Mouse (Mus musculus) frontal cortex, postnatal 10 days (tissue): ENCODE data around the gene Zfp36l2.
A peak's percentile ranks its signal among the peaks of the same experiment; 100 is the strongest.

Experiments
- DNase-seq, 2 experiments: peaks; one replicate each; pipeline ENCODE4 v3.0.0; 2022; ENCODE audit warnings: low spot score in 2 of 2, mixed read lengths in 1 of 2

Gene Zfp36l2

GRCm38 (mm10) chr17:84152206-84152975 lies 35.4 kb downstream of the Zfp36l2 start:
- no peak for DNase-seq

- DNase-seq: no peak
These were observed 36.4 kb downstream of the Zfp36l2 start for GRCm38 (mm10) chr17:84151306-84151705.

- no peak for DNase-seq
These were observed 37.5 kb downstream of the Zfp36l2 start for GRCm38 (mm10) chr17:84150291-84150690.

GRCm38 (mm10) chr17:84149566-84149965 lies 38.2 kb downstream of the Zfp36l2 start:
- DNase-seq: no peak

- peak; percentile 48 to 61 for DNase-seq
These were observed 39.0 kb downstream of the Zfp36l2 start for GRCm38 (mm10) chr17:84148499-84149484.

- DNase-seq: no peak
These were observed 40.3 kb downstream of the Zfp36l2 start for GRCm38 (mm10) chr17:84147183-84148108.

- DNase-seq: no peak
These were observed 41.1 kb downstream of the Zfp36l2 start for GRCm38 (mm10) chr17:84146458-84147182.

GRCm38 (mm10) chr17:84145826-84146287 lies 41.9 kb downstream of the Zfp36l2 start:
- no peak for DNase-seq

GRCm38 (mm10) chr17:84144762-84145599 lies 42.8 kb downstream of the Zfp36l2 start:
- DNase-seq: no peak

GRCm38 (mm10) chr17:84144130-84144529 lies 43.6 kb downstream of the Zfp36l2 start:
- no peak for DNase-seq

GRCm38 (mm10) chr17:84143219-84143844 lies 44.4 kb downstream of the Zfp36l2 start:
- DNase-seq: no peak

GRCm38 (mm10) chr17:84141691-84142090 lies 46.1 kb downstream of the Zfp36l2 start:
- DNase-seq: no peak

GRCm38 (mm10) chr17:84140822-84141507 lies 46.8 kb downstream of the Zfp36l2 start:
- DNase-seq: no peak

GRCm38 (mm10) chr17:84137393-84138171 lies 50.2 kb downstream of the Zfp36l2 start:
- no peak for DNase-seq

- no peak for DNase-seq
These were observed 50.9 kb downstream of the Zfp36l2 start for GRCm38 (mm10) chr17:84136669-84137392.

GRCm38 (mm10) chr17:84136217-84136616 lies 51.5 kb downstream of the Zfp36l2 start:
- DNase-seq: no peak

GRCm38 (mm10) chr17:84135243-84135642 lies 52.5 kb downstream of the Zfp36l2 start:
- no peak for DNase-seq
